Mouse (Mus musculus) spleen, adult 2 months (tissue): Measurements from ENCODE around the gene Mrps11. TPM values are rescaled to one million over a fixed set of nuclear protein-coding genes. Genes with fewer than 3 reads are reported as not detected.

Experiments used
- DNase-seq, 2 experiments: peaks; one replicate each; pipeline versions ENCODE4 v3.0.0 to v3.0.0-alpha.2; 2012 to 2021; ENCODE audit warnings: low spot score in 2 of 2, low read depth in 1 of 2
- H3K27ac ChIP-seq: fragments of 200-500 bp; 2 replicates; pipeline ENCODE4 v1.5.1; 2012; ENCODE audit warnings: low read length, inconsistent platforms; ENCODE audit not compliant: insufficient read depth
- H3K27me3 ChIP-seq: fragments of 200-500 bp; 2 replicates; pipeline ENCODE4 v1.6.1; 2012; ENCODE audit warnings: mild to moderate bottlenecking, moderate library complexity, low read length, inconsistent platforms; ENCODE audit not compliant: control insufficient read depth, insufficient read depth
- H3K36me3 ChIP-seq: fragments of 200-500 bp; 2 replicates; pipeline ENCODE4 v1.6.1; 2012; ENCODE audit warnings: mild to moderate bottlenecking, low read length, inconsistent platforms; ENCODE audit not compliant: control insufficient read depth, insufficient read depth
- H3K4me1 ChIP-seq: fragments of 200-500 bp; 2 replicates; pipeline ENCODE4 v1.6.1; 2011; ENCODE audit warnings: inconsistent platforms; ENCODE audit not compliant: control insufficient read depth, insufficient read depth, insufficient read length
- H3K4me3 ChIP-seq: fragments of 200-500 bp; 2 replicates; pipeline ENCODE4 v1.5.1; 2011; ENCODE audit warnings: mild to moderate bottlenecking, inconsistent platforms; ENCODE audit not compliant: insufficient read depth, insufficient read length; ENCODE audit errors: extremely low read depth
- CTCF ChIP-seq: fragments of 200-500 bp; IDR thresholded peaks from 2 replicates; pipeline ENCODE4 v1.5.1; 2011; ENCODE audit warnings: mild to moderate bottlenecking, inconsistent platforms; ENCODE audit not compliant: insufficient read depth, insufficient read length, insufficient replicate concordance; ENCODE audit errors: extremely low read depth
- POLR2A ChIP-seq: fragments of 200-500 bp; IDR thresholded peaks from 2 replicates; pipeline ENCODE4 v1.6.1; 2011; ENCODE audit warnings: low read depth, low read length, inconsistent platforms
- WGBS: fragments of 180-500 bp; shearing (Covaris S2); methylation state at CpG from one replicate; pipeline ENCODE4 v1.1.7; 2018; 5-methylcytosine and 5-hydroxymethylcytosine counted together
- polyA plus RNA-seq: library from polyadenylated mRNA; depleted of rRNA; stranded (reverse); fragments of >200 nt; gene quantifications from 2 replicates; pipeline ENCODE4 v1.2.3, GENCODE M21; 2012; rRNA removed

Mrps11 gene
- polyA plus RNA-seq: 20.4 and 27.8 TPM in 2 replicates

GRCm38 (mm10) chr7:78782639-78783581, at the start of gene Mrps11, which contains the start of gene Mrpl46:
Gene Mrps11 (plus strand): TSS chr7:78783119.
Gene Mrpl46 (minus strand): TSS chr7:78783531.
- H3K27me3 ChIP-seq: no peaks in the 10 kb centered on the region

DNA sequence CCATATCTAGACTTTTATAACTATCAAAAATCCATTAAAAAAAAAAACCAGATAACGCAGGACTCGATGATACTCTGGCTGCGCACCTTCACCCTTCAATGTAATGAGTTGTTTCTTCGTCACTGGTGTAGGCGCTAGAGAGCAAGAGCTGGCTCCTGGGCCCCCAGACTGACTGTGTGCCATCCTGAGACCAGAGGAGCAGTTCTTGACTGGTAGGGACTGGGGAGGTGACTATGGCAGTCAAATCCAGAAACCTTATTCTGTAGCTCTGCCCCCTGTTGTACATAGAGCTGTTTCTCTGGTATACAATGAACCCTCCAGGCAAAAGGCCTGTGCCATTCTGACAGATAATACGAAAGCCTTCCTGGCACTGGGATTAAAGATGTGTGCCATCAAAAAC, 45.7 kb upstream of the Mrps11 start:
- WGBS: 87% methylated on average over 6 of the region's 6 CpGs
- DNase-seq: no peak
- Histone ChIP-seq H3K4me1 (no peaks in the 10 kb centered on the region), H3K4me3 (no peak overlapping the region), H3K27me3 (no peaks in the 10 kb centered on the region), H3K27ac (no peak overlapping the region), H3K36me3 (no peaks in the 10 kb centered on the region)
- TF ChIP-seq POLR2A (no peak), CTCF (no peak)

More at GRCm38 (mm10) chr7:78782639-78783581, at the start of gene Mrps11, which contains the start of gene Mrpl46:
- H3K4me3 ChIP-seq: peak within 1 kb of the TSS; percentile 97
- H3K4me1 ChIP-seq: 0 out of 2 replicates have a peak, but pooled peaks cover 3% of the 10 kb centered on the region
- peaks cover 10% of the 10 kb centered on the region for H3K36me3 ChIP-seq
- peak within 1 kb of the TSS; percentile 44 for H3K27ac ChIP-seq
- TF ChIP-seq POLR2A (peak; percentile 19; the same call in 1 of the 2 replicates), CTCF (no peak)
- under 1% methylated on average over 44 of the region's 44 CpGs for WGBS
- DNase-seq: peak; percentile 66 to 82

GRCm38 (mm10) chr7:78737614-78738210, 45.2 kb upstream of the Mrps11 start, which contains the start of gene Ntrk3:
Gene Ntrk3 (minus strand): TSS chr7:78738012.
- H3K4me3 ChIP-seq: no peak within 1 kb of the TSS; the same call in 1 of the 2 replicates
- no peaks in the 10 kb centered on the region for H3K4me1 ChIP-seq
- H3K36me3 ChIP-seq: no peaks in the 10 kb centered on the region
- whole genome bisulfite sequencing: 69% methylated on average over 5 of the region's 5 CpGs
- no peaks in the 10 kb centered on the region for H3K27me3 ChIP-seq
- TF ChIP-seq POLR2A: no peak
- TF ChIP-seq CTCF: no peak
- no peak within 1 kb of the TSS for H3K27ac ChIP-seq
- no peak for DNase-seq

DNA sequence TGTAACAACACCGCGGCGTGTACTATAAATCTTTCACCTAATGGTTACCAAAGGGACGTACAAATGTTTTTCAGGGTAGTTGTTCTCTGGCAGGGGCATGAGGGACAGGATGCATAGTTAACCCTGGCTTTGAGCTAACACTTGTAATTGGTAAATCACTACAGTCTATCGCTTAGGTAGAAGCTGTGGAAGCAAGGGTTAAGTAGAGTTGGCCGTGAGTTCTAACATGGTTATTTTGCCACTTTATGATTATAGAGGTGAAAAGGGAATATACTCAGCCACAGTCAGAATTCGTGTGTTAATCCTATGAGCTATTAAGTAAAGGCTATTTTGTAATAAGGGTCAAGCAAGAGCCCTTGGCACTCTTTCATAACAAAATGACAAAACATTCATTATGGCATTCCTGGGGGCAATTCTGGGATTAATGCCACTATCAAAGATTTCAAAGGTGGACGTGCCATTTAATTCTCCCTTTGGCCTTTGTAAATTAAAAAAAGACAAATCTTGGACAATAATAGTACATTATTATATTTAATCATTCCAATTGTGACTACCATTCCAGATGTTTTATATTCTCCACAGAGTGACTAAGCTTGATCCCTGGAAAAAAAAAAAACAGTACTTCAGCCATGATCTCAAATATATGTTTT, 43.4 kb upstream of the Mrps11 start:
- Histone ChIP-seq H3K27me3 (no peaks in the 10 kb centered on the region), H3K27ac (no peak overlapping the region), H3K4me1 (no peaks in the 10 kb centered on the region), H3K4me3 (no peak overlapping the region), H3K36me3 (no peaks in the 10 kb centered on the region)
- TF ChIP-seq POLR2A (no peak), CTCF (no peak)
- WGBS: 84% methylated on average over 8 of the region's 8 CpGs
- no peak for DNase-seq

DNA sequence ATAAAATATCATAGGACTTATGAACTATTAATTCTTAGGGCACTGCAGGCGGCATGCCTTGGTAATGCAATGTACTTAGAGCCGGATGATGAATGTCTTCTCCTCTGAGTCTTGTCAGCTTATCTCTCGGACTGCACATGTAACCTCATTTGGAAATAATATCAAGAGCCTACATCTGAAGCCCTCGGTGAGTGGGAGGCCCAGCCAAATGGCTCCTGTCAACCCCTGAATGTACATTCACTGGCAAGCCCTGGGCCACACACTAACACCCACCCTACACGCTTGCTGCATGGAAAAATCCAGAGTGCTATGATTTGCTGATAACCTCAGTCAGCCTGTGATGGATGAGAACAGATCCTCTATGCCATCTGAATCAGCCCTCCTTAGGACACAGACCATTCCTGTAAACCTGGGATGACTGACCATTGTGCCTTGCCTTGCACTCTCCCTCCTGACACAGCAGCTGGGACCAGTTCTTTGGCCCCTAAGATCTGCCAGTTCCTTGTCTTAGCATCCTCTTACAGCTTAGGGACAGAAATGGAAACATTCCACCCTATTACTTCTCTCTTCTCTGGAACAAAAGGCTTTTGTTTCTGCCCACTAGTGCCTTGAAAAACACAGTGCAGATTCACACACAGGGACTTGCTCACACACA, 39.1 kb upstream of the Mrps11 start:
- no peaks in the 10 kb centered on the region for H3K36me3 ChIP-seq
- no peaks in the 10 kb centered on the region for H3K27me3 ChIP-seq
- no peak overlapping the region for H3K27ac ChIP-seq
- H3K4me1 ChIP-seq: no peaks in the 10 kb centered on the region
- WGBS: 75% methylated on average over 5 of the region's 5 CpGs
- no peak for DNase-seq
- no peak overlapping the region for H3K4me3 ChIP-seq
- TF ChIP-seq POLR2A: no peak
- TF ChIP-seq CTCF: no peak

DNA sequence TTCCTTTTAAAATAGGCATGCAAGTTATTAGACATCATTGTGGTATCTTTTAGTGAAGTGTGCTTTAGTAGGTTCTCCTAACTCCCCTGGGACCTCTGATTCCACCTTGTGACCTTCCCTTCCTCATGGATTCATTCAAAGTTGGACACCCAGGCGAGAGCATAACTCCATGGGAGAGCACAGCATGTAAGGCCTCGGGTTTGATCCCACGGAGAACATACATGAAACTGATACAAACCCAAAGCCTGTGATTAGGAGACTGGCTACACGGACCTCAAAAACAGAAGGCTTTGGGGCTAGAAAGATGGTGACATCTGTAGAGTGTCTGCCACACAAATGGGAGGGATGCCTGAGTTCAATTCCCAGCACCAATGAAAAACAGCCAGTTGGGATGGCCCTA, 30.0 kb upstream of the Mrps11 start:
- Histone ChIP-seq H3K27me3 (no peaks in the 10 kb centered on the region), H3K36me3 (no peaks in the 10 kb centered on the region), H3K4me1 (no peaks in the 10 kb centered on the region), H3K4me3 (no peak overlapping the region), H3K27ac (no peak overlapping the region)
- TF ChIP-seq POLR2A (no peak), CTCF (no peak)
- 91% methylated on average over 4 of the region's 4 CpGs for WGBS
- no peak for DNase-seq
